Mouse (Mus musculus) hindbrain, embryonic 15.5 days (tissue): ENCODE data around the gene AL607142.1. TPM values are rescaled to one million over a fixed set of nuclear protein-coding genes. Genes with fewer than 3 reads are reported as not detected.

Experiments used
- ATAC-seq: fragments of 200-750 bp; cut with Nextera tagmentation; 2 replicates; pipeline ENCODE4 v1.8.0; 2017; ENCODE audit warnings: low read depth, moderate number of reproducible peaks, moderate TSS enrichment; ENCODE audit not compliant: low FRiP score
- H3K27ac ChIP-seq: fragments of 300-500 bp; sonication (generic); replicated peaks from 2 replicates; pipeline ENCODE4 v1.5.1; 2015; ENCODE audit warnings: mild to moderate bottlenecking, inconsistent platforms
- H3K27me3 ChIP-seq: fragments of 300-500 bp; sonication (generic); 2 replicates; pipeline ENCODE4 v1.6.1; 2015; ENCODE audit warnings: control low read depth, inconsistent platforms
- H3K36me3 ChIP-seq: fragments of 300-500 bp; sonication (generic); 2 replicates; pipeline ENCODE4 v1.6.1; 2015; ENCODE audit warnings: control low read depth, inconsistent platforms
- H3K4me1 ChIP-seq: fragments of 300-500 bp; sonication (generic); replicated peaks from 2 replicates; pipeline ENCODE4 v1.6.1; 2015; ENCODE audit warnings: control low read depth, inconsistent platforms
- H3K4me2 ChIP-seq: fragments of 300-500 bp; sonication (generic); 2 replicates; pipeline ENCODE4 v1.6.1; 2015; ENCODE audit warnings: moderate library complexity, mild to moderate bottlenecking, inconsistent platforms
- H3K4me3 ChIP-seq: fragments of 300-500 bp; sonication (generic); 2 replicates; pipeline ENCODE4 v1.5.1; 2015; ENCODE audit warnings: mild to moderate bottlenecking, inconsistent platforms
- H3K9ac ChIP-seq: fragments of 300-500 bp; sonication (generic); 2 replicates; pipeline ENCODE4 v1.6.1; 2015; ENCODE audit warnings: inconsistent platforms
- H3K9me3 ChIP-seq: fragments of 300-500 bp; sonication (generic); 2 replicates; pipeline ENCODE4 v1.6.1; 2016; ENCODE audit warnings: control low read depth, inconsistent platforms
- WGBS: fragments of 180-500 bp; shearing (Covaris S2); methylation state at CpG from one replicate; pipeline ENCODE4 v1.1.7; 2015; 5-methylcytosine and 5-hydroxymethylcytosine counted together
- polyA plus RNA-seq: library from polyadenylated mRNA; unstranded; fragments of >200 nt; fragmentation: Nextera tagmentation; extraction: Ambion mirVana; gene quantifications from 2 replicates; pipeline ENCODE4 v1.2.1, GENCODE M21; 2015

Gene AL607142.1
- polyA plus RNA-seq, 1 experiment from 2014 or later = not detected

DNA sequence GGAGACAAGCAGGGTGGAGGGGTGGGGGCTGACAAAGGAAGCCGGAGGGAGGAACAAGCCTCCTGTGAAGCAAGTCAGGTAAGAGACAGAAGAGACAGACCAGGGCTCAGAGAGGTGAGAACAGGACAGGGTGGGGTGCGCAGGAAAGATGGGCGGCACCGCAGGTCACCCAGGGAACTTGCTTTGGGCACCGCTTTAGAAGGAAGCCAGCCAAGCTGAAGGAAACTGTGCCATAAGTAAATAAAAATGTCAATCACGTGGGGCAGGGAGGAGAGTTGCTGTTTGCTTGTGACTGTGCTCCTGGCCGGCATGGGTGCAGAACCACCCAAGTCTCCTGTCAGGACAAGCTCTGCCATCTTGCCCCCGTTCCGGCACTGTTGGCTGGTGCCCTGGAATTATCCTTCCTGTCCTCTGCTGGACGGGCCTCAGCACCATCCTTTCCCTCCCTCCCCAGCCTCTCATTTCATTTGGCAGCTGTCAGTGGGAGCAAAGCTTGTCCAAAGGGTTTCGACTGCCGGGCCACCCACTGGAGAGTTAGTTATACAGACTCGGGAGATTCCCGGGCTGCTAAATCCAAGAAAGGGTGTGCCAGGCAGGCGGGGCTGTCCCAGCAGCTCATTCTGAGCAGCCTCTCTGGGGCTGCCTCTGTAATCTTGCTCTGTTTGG, 7.2 kb downstream of the AL607142.1 start:
- Histone ChIP-seq H3K27me3 (no peaks in the 10 kb centered on the region), H3K9ac (no peak overlapping the region), H3K4me2 (no peak overlapping the region), H3K9me3 (no peaks in the 10 kb centered on the region), H3K27ac (no peak overlapping the region), H3K36me3 (no peaks in the 10 kb centered on the region), H3K4me1 (peaks cover 13% of the 10 kb centered on the region), H3K4me3 (no peak overlapping the region)
- WGBS = 62% methylated on average over 15 of the region's 15 CpGs
- no peak for ATAC-seq

DNA sequence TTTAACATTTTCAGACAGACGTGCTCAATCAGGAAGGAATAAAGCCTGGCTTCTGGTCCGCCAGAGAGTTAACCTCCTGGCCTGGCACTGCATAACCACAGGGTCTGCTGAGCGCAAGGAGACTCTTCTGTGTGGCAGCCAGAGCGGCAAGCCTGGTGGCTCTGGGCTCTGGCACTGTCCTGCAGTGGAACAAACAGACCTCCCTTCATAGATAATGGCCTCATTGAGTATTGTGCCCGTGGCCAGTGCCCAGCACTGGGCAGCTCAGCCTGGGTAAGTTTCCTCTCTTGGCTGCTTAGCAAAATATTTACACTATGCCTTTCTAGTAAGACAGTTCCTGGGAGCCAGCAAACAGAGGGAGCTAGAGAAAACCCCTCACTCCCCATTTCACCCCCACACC, 9.3 kb downstream of the AL607142.1 start:
- Histone ChIP-seq H3K4me1 (peaks cover 10% of the 10 kb centered on the region; the same call in 1 of the 2 replicates), H3K4me2 (no peak overlapping the region), H3K27ac (peak overlapping the region; percentile 54), H3K9me3 (no peaks in the 10 kb centered on the region), H3K9ac (no peak overlapping the region), H3K27me3 (no peaks in the 10 kb centered on the region), H3K4me3 (no peak overlapping the region), H3K36me3 (no peaks in the 10 kb centered on the region)
- peak; percentile 91 for ATAC-seq
- 51% methylated on average over 5 of the region's 5 CpGs for WGBS

DNA sequence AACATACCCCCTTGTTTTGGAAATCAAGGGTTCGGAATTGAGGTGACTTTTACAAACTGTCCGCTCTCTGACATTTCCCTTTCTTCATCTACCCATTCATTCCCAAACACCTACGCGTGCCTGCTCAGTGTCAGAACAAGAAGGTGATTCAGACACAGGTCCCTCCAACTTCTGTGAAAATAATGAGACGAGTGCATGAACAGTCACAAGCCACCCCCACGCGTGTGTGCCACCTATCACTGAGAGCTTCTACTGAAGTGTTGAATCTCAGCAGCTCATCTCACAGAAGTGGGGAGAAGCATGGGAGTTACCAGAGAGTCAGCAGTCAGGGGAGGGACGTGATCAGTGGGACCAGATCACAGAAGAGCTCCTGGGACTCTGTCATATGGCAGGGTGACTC, 12.5 kb downstream of the AL607142.1 start:
- Histone ChIP-seq H3K27ac (no peak overlapping the region), H3K9me3 (no peaks in the 10 kb centered on the region), H3K27me3 (no peaks in the 10 kb centered on the region), H3K4me1 (peaks cover 10% of the 10 kb centered on the region; the same call in 1 of the 2 replicates), H3K4me3 (no peak overlapping the region), H3K4me2 (no peak overlapping the region), H3K9ac (no peak overlapping the region), H3K36me3 (no peaks in the 10 kb centered on the region)
- WGBS = 89% methylated on average over 8 of the region's 8 CpGs
- no peak for ATAC-seq

DNA sequence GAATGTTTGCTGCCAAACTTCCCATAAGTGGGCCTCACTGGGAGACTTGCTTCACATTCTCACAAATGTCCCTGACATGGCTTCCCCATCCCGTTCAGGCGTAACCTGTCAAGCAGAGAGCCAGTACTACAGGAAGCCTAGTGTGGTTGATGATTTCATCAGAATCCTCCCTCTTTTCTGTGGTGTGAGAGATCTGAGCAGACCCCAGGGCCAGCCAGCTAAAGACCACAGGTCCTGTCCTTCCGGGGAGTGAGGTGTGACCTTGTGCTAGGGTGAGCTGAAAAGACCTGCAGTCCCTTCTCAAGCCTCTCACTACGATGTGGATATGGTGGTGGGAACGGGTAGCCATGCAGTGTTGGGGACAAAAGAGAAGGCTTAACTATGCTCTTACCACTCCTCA, 17.7 kb downstream of the AL607142.1 start:
- Histone ChIP-seq H3K27ac (no peak overlapping the region), H3K4me1 (no peaks in the 10 kb centered on the region), H3K4me3 (no peak overlapping the region), H3K9me3 (no peaks in the 10 kb centered on the region), H3K27me3 (no peaks in the 10 kb centered on the region), H3K36me3 (no peaks in the 10 kb centered on the region), H3K4me2 (no peak overlapping the region), H3K9ac (no peak overlapping the region)
- WGBS = 82% methylated on average over 5 of the region's 5 CpGs
- ATAC-seq = no peak

DNA sequence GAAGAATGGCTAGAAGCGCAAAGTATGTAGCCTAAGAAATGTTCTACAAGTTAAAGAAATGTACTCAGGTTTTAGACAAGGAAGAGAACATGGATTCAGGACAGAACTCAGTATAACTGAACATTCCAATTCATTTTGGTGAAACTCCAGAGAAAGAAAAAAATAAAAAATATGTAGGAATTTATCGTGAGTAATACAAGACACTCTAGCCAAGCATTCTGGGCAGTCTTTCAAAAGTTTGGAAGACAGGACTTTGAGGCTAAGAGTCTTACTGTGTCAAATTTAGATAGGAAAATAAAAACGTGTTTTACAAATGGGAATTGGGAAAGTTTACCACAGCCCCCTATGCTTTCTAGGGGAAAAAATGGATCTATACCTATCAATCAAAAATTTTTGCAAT, 18.9 kb downstream of the AL607142.1 start:
- H3K4me1 ChIP-seq = no peaks in the 10 kb centered on the region
- ATAC-seq = no peak
- H3K4me2 ChIP-seq = no peak overlapping the region
- no peaks in the 10 kb centered on the region for H3K9me3 ChIP-seq
- 81% methylated on average over 3 of the region's 3 CpGs for WGBS
- no peaks in the 10 kb centered on the region for H3K36me3 ChIP-seq
- H3K27me3 ChIP-seq = no peaks in the 10 kb centered on the region
- H3K27ac ChIP-seq = no peak overlapping the region
- no peak overlapping the region for H3K4me3 ChIP-seq
- H3K9ac ChIP-seq = no peak overlapping the region

DNA sequence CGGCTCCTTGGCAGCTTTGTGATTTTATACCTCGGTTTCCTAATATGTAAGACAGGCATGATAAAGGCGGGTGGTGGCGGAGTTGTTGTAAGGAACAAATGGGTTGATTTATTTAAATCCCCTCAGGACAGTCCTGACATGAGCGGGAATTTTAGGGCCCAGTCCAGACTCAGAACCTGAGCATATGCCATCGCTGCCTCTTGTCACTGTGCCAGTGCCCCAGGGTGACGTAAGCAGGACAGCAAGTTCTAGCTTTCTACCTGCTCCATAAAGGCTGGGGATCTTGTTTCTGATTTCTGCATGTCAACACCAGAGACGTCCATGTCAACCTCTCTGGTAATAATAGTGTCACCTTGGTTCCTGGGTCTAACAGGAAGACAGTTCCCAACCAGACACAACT, 24.7 kb downstream of the AL607142.1 start:
- no peak overlapping the region for H3K4me2 ChIP-seq
- no peak overlapping the region for H3K27ac ChIP-seq
- no peak overlapping the region for H3K9ac ChIP-seq
- ATAC-seq = no peak
- no peaks in the 10 kb centered on the region for H3K27me3 ChIP-seq
- no peak overlapping the region for H3K4me3 ChIP-seq
- WGBS = 80% methylated on average over 8 of the region's 8 CpGs
- H3K36me3 ChIP-seq = no peaks in the 10 kb centered on the region
- H3K4me1 ChIP-seq = no peaks in the 10 kb centered on the region
- no peaks in the 10 kb centered on the region for H3K9me3 ChIP-seq

DNA sequence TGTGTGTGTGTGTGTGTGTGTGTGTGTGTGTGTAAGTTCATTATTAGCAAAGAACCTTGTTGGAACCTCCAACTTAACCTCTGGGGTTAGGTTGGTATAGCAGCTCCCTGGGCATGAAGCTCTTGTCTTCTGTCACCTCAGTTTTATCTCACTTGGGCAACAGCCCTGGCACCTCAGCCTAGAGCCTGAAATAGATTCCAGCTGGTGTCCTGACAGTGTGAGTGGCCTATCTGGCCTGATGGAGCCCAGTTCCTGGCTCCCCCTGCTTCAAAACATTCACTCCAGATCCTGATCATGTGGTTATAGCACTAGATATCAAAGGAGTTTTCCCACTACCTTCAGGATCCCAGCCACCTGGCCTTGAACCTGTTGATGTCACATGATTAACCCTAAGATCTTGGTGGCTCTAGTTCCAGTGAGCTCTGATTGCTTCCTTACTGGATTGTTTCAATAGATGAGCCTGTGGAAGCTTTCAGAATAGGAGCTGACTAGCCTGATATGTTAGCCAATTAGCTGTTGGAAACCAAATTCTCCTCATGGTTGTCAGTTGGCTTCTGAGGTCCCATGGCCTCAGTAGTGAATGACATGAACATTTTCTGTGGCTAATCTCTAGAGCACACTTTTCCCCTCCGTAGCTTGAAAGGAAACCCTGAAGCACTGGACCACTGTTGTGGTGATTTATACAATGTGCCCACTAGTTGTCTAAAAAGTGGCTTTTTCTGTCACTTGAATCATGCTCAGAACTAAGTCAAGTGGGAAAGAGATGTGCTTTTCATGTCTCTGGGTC, 27.4 kb downstream of the AL607142.1 start:
- no peak overlapping the region for H3K4me3 ChIP-seq
- no peaks in the 10 kb centered on the region for H3K9me3 ChIP-seq
- 95% methylated on average over 1 of the region's 1 CpGs for WGBS
- peaks cover 12% of the 10 kb centered on the region for H3K36me3 ChIP-seq
- ATAC-seq = no peak
- no peak overlapping the region for H3K4me2 ChIP-seq
- H3K27me3 ChIP-seq = no peaks in the 10 kb centered on the region
- H3K4me1 ChIP-seq = no peaks in the 10 kb centered on the region
- no peak overlapping the region for H3K9ac ChIP-seq
- H3K27ac ChIP-seq = no peak overlapping the region

DNA sequence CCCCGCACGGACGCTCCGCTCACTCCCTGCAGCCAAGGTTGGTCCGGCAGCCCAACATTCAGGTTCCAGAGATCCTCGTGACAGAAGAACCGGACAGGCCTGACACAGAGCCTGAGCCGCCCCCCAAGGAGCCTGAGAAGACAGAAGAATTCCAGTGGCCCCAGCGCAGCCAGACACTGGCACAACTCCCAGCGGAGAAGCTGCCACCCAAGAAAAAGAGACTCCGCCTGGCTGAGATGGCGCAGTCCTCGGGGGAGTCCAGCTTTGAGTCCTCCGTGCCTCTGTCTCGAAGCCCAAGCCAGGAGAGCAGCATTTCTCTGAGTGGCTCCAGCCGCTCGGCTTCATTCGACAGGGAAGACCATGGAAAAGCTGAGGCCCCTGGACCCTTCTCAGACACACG, 32.1 kb downstream of the AL607142.1 start:
- Histone ChIP-seq H3K9ac (no peak overlapping the region), H3K4me2 (no peak overlapping the region), H3K27me3 (no peaks in the 10 kb centered on the region), H3K4me3 (no peak overlapping the region), H3K4me1 (no peaks in the 10 kb centered on the region), H3K36me3 (peaks cover 35% of the 10 kb centered on the region), H3K9me3 (peaks cover 10% of the 10 kb centered on the region), H3K27ac (no peak overlapping the region)
- no peak for ATAC-seq
- 88% methylated on average over 19 of the region's 19 CpGs for WGBS

DNA sequence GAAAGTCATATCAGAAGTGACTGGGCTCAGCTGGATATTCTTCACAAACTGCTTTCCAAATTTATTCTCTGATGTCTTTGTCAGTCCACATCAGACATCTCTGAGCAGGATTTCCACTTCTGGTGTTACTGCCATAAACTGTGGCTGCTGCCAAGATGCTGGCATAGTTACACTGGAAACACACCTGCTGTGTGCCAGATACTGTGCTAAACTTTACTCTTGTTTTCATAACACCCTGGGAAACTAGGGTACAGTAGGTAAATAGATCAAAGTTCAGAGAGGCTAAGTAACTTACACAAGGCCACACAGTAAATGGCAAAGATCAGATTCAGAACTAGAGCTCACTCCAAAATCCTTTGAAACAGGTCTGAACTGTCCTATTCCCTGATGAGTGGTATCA, 36.4 kb downstream of the AL607142.1 start:
- no peak overlapping the region for H3K4me3 ChIP-seq
- H3K36me3 ChIP-seq = peaks cover 28% of the 10 kb centered on the region
- no peak for ATAC-seq
- no peaks in the 10 kb centered on the region for H3K27me3 ChIP-seq
- no peaks in the 10 kb centered on the region for H3K4me1 ChIP-seq
- no peak overlapping the region for H3K27ac ChIP-seq
- no peak overlapping the region for H3K9ac ChIP-seq
- H3K9me3 ChIP-seq = peaks cover 10% of the 10 kb centered on the region
- no peak overlapping the region for H3K4me2 ChIP-seq

DNA sequence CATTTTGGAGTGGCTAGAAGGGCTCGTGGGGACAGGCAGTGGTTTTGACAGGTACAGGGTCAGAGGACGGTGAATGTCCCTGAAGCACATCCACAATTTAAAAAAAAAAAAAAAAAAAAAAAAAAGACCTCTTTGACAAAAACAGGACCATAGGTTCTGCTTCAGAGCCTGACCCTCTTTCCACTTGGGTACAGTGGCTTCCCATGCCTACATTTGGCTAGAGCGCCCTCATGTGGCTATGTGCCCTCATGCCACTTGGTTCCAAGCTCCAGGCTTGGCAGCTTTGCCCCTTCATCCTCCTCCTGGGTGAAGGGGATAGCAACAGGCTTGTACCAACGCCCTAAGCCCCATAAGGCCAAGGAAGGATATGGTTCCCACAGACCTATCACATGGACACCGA, 39.8 kb downstream of the AL607142.1 start:
- H3K4me1 ChIP-seq = no peaks in the 10 kb centered on the region
- ATAC-seq = no peak
- 61% methylated on average over 5 of the region's 5 CpGs for WGBS

DNA sequence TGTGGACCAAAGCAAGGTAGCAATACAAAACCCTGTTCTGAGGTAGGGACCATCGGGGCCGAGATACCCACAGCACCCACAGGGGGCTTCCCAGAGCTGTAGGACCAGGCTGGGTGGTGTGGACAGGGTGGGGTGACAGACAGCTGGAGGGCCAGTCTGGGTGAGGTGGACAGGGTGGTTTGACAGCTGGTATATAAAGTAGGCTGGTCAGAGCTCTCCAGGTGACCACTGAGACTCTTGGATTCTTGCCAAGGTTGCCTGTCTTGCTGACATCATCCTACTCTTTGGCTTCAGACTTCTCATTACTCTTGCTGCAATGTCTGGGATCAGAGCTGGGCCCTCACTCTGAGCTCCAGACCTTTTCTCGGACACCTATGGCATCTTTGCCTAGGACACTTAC, 41.6 kb downstream of the AL607142.1 start:
- H3K9me3 ChIP-seq = no peaks in the 10 kb centered on the region
- no peak overlapping the region for H3K9ac ChIP-seq
- H3K36me3 ChIP-seq = no peaks in the 10 kb centered on the region
- no peaks in the 10 kb centered on the region for H3K4me1 ChIP-seq
- H3K4me3 ChIP-seq = no peak overlapping the region
- no peak overlapping the region for H3K4me2 ChIP-seq
- no peaks in the 10 kb centered on the region for H3K27me3 ChIP-seq
- no peak for ATAC-seq
- H3K27ac ChIP-seq = no peak overlapping the region
- WGBS = 93% methylated on average over 3 of the region's 3 CpGs

More for the DNA sequence above, 39.8 kb downstream of the AL607142.1 start:
- no peaks in the 10 kb centered on the region for H3K27me3 ChIP-seq
- no peak overlapping the region for H3K4me3 ChIP-seq
- peaks cover under 1% of the 10 kb centered on the region; the same call in 1 of the 2 replicates for H3K9me3 ChIP-seq
- H3K9ac ChIP-seq = no peak overlapping the region
- no peak overlapping the region for H3K27ac ChIP-seq
- no peak overlapping the region for H3K4me2 ChIP-seq
- no peaks in the 10 kb centered on the region for H3K36me3 ChIP-seq

DNA sequence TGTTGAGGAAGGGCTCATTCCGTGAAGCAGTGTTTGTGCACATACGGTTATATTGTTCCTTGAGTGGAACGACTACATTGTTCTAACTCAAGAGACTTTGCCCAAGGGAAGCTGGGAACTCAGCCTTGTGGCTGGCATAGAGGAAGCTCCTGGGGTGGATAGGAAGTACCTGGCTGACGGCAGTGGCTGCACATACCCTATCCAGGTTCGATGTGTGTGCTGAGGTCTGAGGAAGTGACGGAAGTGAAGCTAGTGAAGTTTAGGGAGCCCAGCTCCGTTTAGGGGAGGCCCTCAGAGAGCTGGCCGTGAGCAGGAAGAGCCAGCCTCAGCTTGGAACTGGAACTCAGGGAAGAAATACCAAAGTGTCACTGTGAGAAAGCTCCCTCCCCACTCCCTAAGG, 43.0 kb downstream of the AL607142.1 start:
- Histone ChIP-seq H3K4me1 (no peaks in the 10 kb centered on the region), H3K27me3 (no peaks in the 10 kb centered on the region), H3K27ac (no peak overlapping the region), H3K4me2 (no peak overlapping the region), H3K9ac (no peak overlapping the region), H3K9me3 (no peaks in the 10 kb centered on the region), H3K36me3 (no peaks in the 10 kb centered on the region), H3K4me3 (no peak overlapping the region)
- 83% methylated on average over 8 of the region's 8 CpGs for WGBS
- ATAC-seq = no peak
